Mouse (Mus musculus): ENCODE measurements around the gene Cib2.

GRCm38 (mm10) chr9:54502873-54503272, 57.1 kb downstream of the Cib2 start:
- TF ChIP-seq POLR2A (IDR thresholded peaks at IDR 0.05; ENCODE audit: control insufficient read depth in 1 of 2, insufficient read depth in 1 of 2, low read depth in 1 of 2, low read length in 2 of 2, poor library complexity in 1 of 2): no peak
- TF ChIP-seq MEF2A (IDR thresholded peaks at IDR 0.05; ENCODE audit: extremely low read depth, insufficient replicate concordance, low read depth, low read length, poor library complexity, severe bottlenecking): no peak
- no peak for TF ChIP-seq POLR2AphosphoS2 (IDR thresholded peaks at IDR 0.05; ENCODE audit: low read length)
- no peak for TF ChIP-seq EP300 (IDR thresholded peaks at IDR 0.05; ENCODE audit: low read depth in 1 of 2, low read length in 2 of 2)
- no peak for TF ChIP-seq USF1 (IDR thresholded peaks at IDR 0.05; ENCODE audit: low read depth, low read length)
- no peak for TF ChIP-seq TCF12 (IDR thresholded peaks at IDR 0.05; ENCODE audit: low read depth, low read length)

All from MEL (cell line).